Mouse (Mus musculus) megakaryocyte, embryonic 14.5 days (primary cell): ENCODE data around the gene Hormad2.

Source experiments
- FLI1 ChIP-seq: IDR thresholded peaks from 2 replicates; pipeline ENCODE4 v1.6.1; 2012; ENCODE audit warnings: low read length, inconsistent platforms, mixed read lengths
- GATA1 ChIP-seq: IDR thresholded peaks from 3 replicates; pipeline ENCODE4 v1.6.1; 2012; ENCODE audit warnings: mixed read lengths, low read length, inconsistent platforms, borderline replicate concordance

DNA sequence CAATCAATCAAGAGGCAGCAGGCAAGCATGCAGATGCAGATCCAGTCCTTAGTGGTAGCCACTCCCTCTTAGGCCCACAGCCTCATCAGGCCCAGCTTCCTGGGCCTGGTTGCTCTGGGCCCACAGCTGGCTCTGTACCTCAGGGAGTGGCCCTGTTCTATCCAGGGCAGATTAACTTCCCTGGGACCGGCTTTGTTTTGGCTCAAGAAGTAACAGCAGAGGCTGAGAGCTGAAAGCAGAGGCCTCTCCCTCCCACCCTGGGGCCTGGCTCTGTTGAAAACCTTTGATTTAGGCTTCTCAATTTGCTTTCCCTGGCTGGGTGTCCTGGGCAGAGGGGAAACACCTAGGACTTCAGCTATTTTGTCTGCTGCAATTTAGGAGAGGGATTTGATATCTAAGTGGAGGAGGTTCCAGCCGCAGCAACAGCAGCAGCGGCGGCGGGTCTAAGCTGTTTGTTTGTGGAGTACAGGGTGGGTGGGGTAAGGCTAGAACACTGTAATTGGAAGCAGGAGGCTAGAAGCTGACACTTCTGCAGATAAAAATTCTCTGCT lies 138.5 kb downstream of the Hormad2 start:
- TF ChIP-seq GATA1 (no peak), FLI1 (no peak)
